Mouse (Mus musculus): Measurements from ENCODE around the gene Mogat2. TPM values are rescaled to one million over a fixed set of nuclear protein-coding genes. Genes with fewer than 3 reads are reported as not detected.

The Mogat2 gene
- total and polyA plus RNA-seq, 3 experiments: 0.02 TPM; not detected in 2

GRCm38 (mm10) chr7:99213056-99213455, 25.4 kb downstream of the Mogat2 start:
- H3K4me1 ChIP-seq (ENCODE audit: insufficient read depth, low read depth, low read length): no peaks in the 10 kb centered on the region
- no peaks in the 10 kb centered on the region for H3K36me3 ChIP-seq (replicated peaks)
- H3K27me3 ChIP-seq (ENCODE audit: insufficient read depth, low read length): peaks cover 8% of the 10 kb centered on the region; the same call in 1 of the 2 replicates
- TF ChIP-seq GATA2 (IDR thresholded peaks at IDR 0.05; ENCODE audit: borderline replicate concordance, low read depth, low read length) (no peak), POLR2AphosphoS5 (IDR thresholded peaks at IDR 0.05; ENCODE audit: insufficient replicate concordance, low read depth, low read length) (no peak), CTCF (IDR thresholded peaks at IDR 0.05; ENCODE audit: low read depth, low read length) (no peak), GATA1 (IDR thresholded peaks at IDR 0.05; ENCODE audit: borderline replicate concordance, low read length) (no peak), TAL1 (conservative IDR thresholded peaks at IDR 0.05; ENCODE audit: low read depth, low read length) (no peak)
- DNase-seq (ENCODE audit: low spot score) (no peak), ATAC-seq (ENCODE audit: extremely low read depth, insufficient number of reproducible peaks, low FRiP score, poor library complexity, severe bottlenecking) (no peak)
- no peaks in the 10 kb centered on the region for H3K9me3 ChIP-seq (replicated peaks)
- H3K4me3 ChIP-seq (ENCODE audit: low read depth, low read length): no peak overlapping the region

DNA sequence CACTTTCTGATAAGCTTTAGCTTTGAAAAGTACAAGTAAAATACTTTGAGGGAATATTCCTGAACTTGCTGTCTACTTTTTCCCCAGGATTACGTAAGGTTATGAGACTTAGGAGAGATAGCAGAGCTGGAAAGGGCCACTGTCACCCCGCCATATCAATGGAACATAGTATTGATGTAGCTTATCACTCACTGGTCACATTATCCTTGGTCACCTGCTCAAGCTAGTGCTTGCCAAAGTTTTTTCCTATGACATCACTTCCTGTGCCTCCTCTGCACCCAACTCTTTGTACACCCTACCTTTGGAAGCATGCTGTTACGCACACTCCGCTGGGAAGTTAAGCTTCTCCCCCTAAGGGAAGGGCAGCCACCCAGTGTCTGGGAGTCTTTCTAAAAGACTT, 29.7 kb downstream of the Mogat2 start:
- Histone ChIP-seq H3K4me1 (ENCODE audit: insufficient read depth, low read depth, low read length) (no peaks in the 10 kb centered on the region), H3K36me3 (replicated peaks) (no peaks in the 10 kb centered on the region), H3K9me3 (replicated peaks) (no peaks in the 10 kb centered on the region), H3K4me3 (ENCODE audit: low read depth, low read length) (no peak overlapping the region), H3K27me3 (ENCODE audit: insufficient read depth, low read length) (peaks cover 6% of the 10 kb centered on the region)
- ATAC-seq (ENCODE audit: extremely low read depth, insufficient number of reproducible peaks, low FRiP score, poor library complexity, severe bottlenecking) (no peak), DNase-seq (ENCODE audit: low spot score) (no peak)
- TF ChIP-seq CTCF (IDR thresholded peaks at IDR 0.05; ENCODE audit: low read depth, low read length) (no peak), POLR2AphosphoS5 (IDR thresholded peaks at IDR 0.05; ENCODE audit: insufficient replicate concordance, low read depth, low read length) (no peak), TAL1 (conservative IDR thresholded peaks at IDR 0.05; ENCODE audit: low read depth, low read length) (no peak), GATA1 (IDR thresholded peaks at IDR 0.05; ENCODE audit: borderline replicate concordance, low read length) (no peak), GATA2 (IDR thresholded peaks at IDR 0.05; ENCODE audit: borderline replicate concordance, low read depth, low read length) (no peak)

DNA sequence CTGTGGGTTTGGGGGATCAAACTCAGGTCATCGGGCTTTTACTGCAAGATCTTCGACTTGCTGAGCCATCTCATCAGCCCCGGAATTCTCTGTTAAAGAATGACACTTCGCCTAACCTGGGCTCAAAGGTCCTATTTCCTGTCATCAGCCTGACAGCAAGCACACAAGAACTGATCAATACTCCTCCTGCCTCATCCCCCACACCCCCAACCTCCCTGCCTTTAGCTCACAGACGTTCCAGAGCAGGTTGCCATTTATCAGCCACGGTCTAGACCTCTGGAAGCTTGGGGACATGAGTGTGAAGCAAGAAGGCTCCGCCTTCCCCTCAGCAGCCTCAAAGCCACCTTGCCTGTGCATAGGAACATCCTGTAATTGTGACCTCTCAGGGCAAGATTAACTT, 32.1 kb downstream of the Mogat2 start:
- no peak overlapping the region for H3K4me3 ChIP-seq (ENCODE audit: low read depth, low read length)
- no peaks in the 10 kb centered on the region for H3K36me3 ChIP-seq (replicated peaks)
- H3K4me1 ChIP-seq (ENCODE audit: insufficient read depth, low read depth, low read length): no peaks in the 10 kb centered on the region
- TF ChIP-seq GATA1 (IDR thresholded peaks at IDR 0.05; ENCODE audit: borderline replicate concordance, low read length) (no peak), POLR2AphosphoS5 (IDR thresholded peaks at IDR 0.05; ENCODE audit: insufficient replicate concordance, low read depth, low read length) (no peak), GATA2 (IDR thresholded peaks at IDR 0.05; ENCODE audit: borderline replicate concordance, low read depth, low read length) (no peak), CTCF (IDR thresholded peaks at IDR 0.05; ENCODE audit: low read depth, low read length) (no peak), TAL1 (conservative IDR thresholded peaks at IDR 0.05; ENCODE audit: low read depth, low read length) (no peak)
- H3K27me3 ChIP-seq (ENCODE audit: insufficient read depth, low read length): peaks cover 10% of the 10 kb centered on the region
- H3K9me3 ChIP-seq (replicated peaks): no peaks in the 10 kb centered on the region
- ATAC-seq (ENCODE audit: extremely low read depth, insufficient number of reproducible peaks, low FRiP score, poor library complexity, severe bottlenecking) (no peak), DNase-seq (ENCODE audit: low spot score) (no peak)

GRCm38 (mm10) chr7:99202163-99202562, 36.3 kb downstream of the Mogat2 start:
- DNase-seq (ENCODE audit: low spot score) (no peak), ATAC-seq (ENCODE audit: extremely low read depth, insufficient number of reproducible peaks, low FRiP score, poor library complexity, severe bottlenecking) (no peak)
- no peak for TF ChIP-seq POLR2AphosphoS5 (IDR thresholded peaks at IDR 0.05; ENCODE audit: insufficient replicate concordance, low read depth, low read length)
- no peak for TF ChIP-seq CTCF (IDR thresholded peaks at IDR 0.05; ENCODE audit: low read depth, low read length)
- TF ChIP-seq TAL1 (conservative IDR thresholded peaks at IDR 0.05; ENCODE audit: low read depth, low read length): no peak
- no peak for TF ChIP-seq GATA1 (IDR thresholded peaks at IDR 0.05; ENCODE audit: borderline replicate concordance, low read length)
- TF ChIP-seq GATA2 (IDR thresholded peaks at IDR 0.05; ENCODE audit: borderline replicate concordance, low read depth, low read length): no peak
- no peaks in the 10 kb centered on the region for H3K4me1 ChIP-seq (ENCODE audit: insufficient read depth, low read depth, low read length)
- H3K36me3 ChIP-seq (replicated peaks): no peaks in the 10 kb centered on the region
- H3K4me3 ChIP-seq (ENCODE audit: low read depth, low read length): no peak overlapping the region
- H3K27me3 ChIP-seq (ENCODE audit: insufficient read depth, low read length): peaks cover 10% of the 10 kb centered on the region
- H3K9me3 ChIP-seq (replicated peaks): no peaks in the 10 kb centered on the region

- Histone ChIP-seq H3K4me1 (ENCODE audit: insufficient read depth, low read depth, low read length) (no peaks in the 10 kb centered on the region), H3K9me3 (replicated peaks) (no peaks in the 10 kb centered on the region), H3K4me3 (ENCODE audit: low read depth, low read length) (no peak overlapping the region), H3K36me3 (replicated peaks) (no peaks in the 10 kb centered on the region), H3K27me3 (ENCODE audit: insufficient read depth, low read length) (peaks cover 5% of the 10 kb centered on the region)
- ATAC-seq (ENCODE audit: extremely low read depth, insufficient number of reproducible peaks, low FRiP score, poor library complexity, severe bottlenecking) (no peak), DNase-seq (ENCODE audit: low spot score) (no peak)
- no peak for TF ChIP-seq TAL1 (conservative IDR thresholded peaks at IDR 0.05; ENCODE audit: low read depth, low read length)
- TF ChIP-seq GATA2 (IDR thresholded peaks at IDR 0.05; ENCODE audit: borderline replicate concordance, low read depth, low read length): no peak
- TF ChIP-seq CTCF (IDR thresholded peaks at IDR 0.05; ENCODE audit: low read depth, low read length): no peak
- TF ChIP-seq GATA1 (IDR thresholded peaks at IDR 0.05; ENCODE audit: borderline replicate concordance, low read length): no peak
- TF ChIP-seq POLR2AphosphoS5 (IDR thresholded peaks at IDR 0.05; ENCODE audit: insufficient replicate concordance, low read depth, low read length): no peak
Measured at GRCm38 (mm10) chr7:99200290-99200689, 38.1 kb downstream of the Mogat2 start.

DNA sequence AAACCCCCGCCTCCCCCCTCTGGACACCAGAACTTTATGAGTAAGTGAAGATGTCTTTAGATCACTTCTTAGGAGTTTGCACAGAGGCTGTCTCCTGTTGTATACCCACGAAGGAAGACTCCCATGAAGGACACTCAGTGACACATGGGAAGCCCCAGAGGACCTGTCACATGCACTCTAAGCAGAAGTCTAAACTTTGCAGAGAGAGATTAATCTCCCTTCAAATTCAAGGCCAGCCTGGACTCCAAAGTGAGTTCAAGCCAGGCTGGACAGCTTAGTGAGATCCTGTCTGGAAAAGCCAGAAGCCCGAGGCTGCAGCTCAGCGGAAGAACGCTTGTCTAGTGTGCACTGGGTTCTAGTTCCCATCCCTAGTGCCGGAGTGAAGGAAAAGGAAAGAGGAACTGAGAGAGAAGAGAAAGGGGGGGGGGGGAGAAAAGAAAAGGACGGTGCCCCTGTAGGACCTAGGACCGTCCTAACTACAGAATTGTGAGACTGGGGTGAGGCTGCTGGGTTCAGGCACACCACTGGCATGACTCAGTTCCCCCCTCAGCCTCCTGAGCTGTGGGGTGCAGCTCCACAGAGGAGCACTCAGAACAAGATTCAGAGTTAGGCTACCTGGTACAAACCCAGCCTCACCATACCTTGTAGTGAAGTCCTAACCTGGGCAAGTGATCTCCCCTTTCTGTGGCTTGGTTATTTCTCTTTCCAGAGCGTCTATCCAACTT, 38.8 kb downstream of the Mogat2 start:
- no peak overlapping the region for H3K4me3 ChIP-seq (ENCODE audit: low read depth, low read length)
- no peaks in the 10 kb centered on the region for H3K36me3 ChIP-seq (replicated peaks)
- no peaks in the 10 kb centered on the region for H3K9me3 ChIP-seq (replicated peaks)
- ATAC-seq (ENCODE audit: extremely low read depth, insufficient number of reproducible peaks, low FRiP score, poor library complexity, severe bottlenecking): no peak
- no peaks in the 10 kb centered on the region for H3K4me1 ChIP-seq (ENCODE audit: insufficient read depth, low read depth, low read length)
- TF ChIP-seq GATA1 (IDR thresholded peaks at IDR 0.05; ENCODE audit: borderline replicate concordance, low read length) (no peak), POLR2AphosphoS5 (IDR thresholded peaks at IDR 0.05; ENCODE audit: insufficient replicate concordance, low read depth, low read length) (no peak)
- H3K27me3 ChIP-seq (ENCODE audit: insufficient read depth, low read length): peaks cover 5% of the 10 kb centered on the region; the same call in 1 of the 2 replicates
- no peak for DNase-seq (ENCODE audit: low spot score)

Measured in G1E (cell line).